Mouse (Mus musculus): ENCODE measurements around the gene Hyal3. TPM values are rescaled to one million over a fixed set of nuclear protein-coding genes. Genes with fewer than 3 reads are reported as not detected.

Gene Hyal3
- polyA plus RNA-seq, 1 experiment from 2014 or later, result 2.8 TPM

- H3K4me1 ChIP-seq, result peaks cover 45% of the 10 kb centered on the region
- H3K9ac ChIP-seq, result peak overlapping the region; percentile 76
- peak overlapping the region; percentile 69 for H3K4me3 ChIP-seq
- H3K9me3 ChIP-seq, result no peaks in the 10 kb centered on the region
- H3K36me3 ChIP-seq, result peaks cover 46% of the 10 kb centered on the region
- no peak overlapping the region for H3K27ac ChIP-seq
- H3K4me2 ChIP-seq, result peak overlapping the region; percentile 79
- WGBS, result 48% methylated on average over 8 of the region's 8 CpGs
- H3K27me3 ChIP-seq, result no peaks in the 10 kb centered on the region
- ATAC-seq (ENCODE audit: insufficient number of reproducible peaks, insufficient read depth, low FRiP score, low TSS enrichment, low read depth), result no peak
Observed at GRCm38 (mm10) chr9:107542721-107543120, 37.9 kb upstream of the Hyal3 start.

GRCm38 (mm10) chr9:107543299-107543698 lies 37.3 kb upstream of the Hyal3 start:
- Histone ChIP-seq H3K27me3 (no peaks in the 10 kb centered on the region), H3K9ac (no peak overlapping the region), H3K36me3 (peaks cover 40% of the 10 kb centered on the region), H3K4me2 (peak overlapping the region; percentile 79), H3K27ac (no peak overlapping the region), H3K4me1 (peaks cover 46% of the 10 kb centered on the region), H3K9me3 (no peaks in the 10 kb centered on the region), H3K4me3 (0 out of 2 replicates have a peak overlapping the region, but pooled peaks have one; percentile 69)
- no peak for ATAC-seq (ENCODE audit: insufficient number of reproducible peaks, insufficient read depth, low FRiP score, low TSS enrichment, low read depth)
- WGBS, result 86% methylated on average over 11 of the region's 11 CpGs

- no peak overlapping the region for H3K9ac ChIP-seq
- ATAC-seq (ENCODE audit: insufficient number of reproducible peaks, insufficient read depth, low FRiP score, low TSS enrichment, low read depth), result no peak
- H3K4me1 ChIP-seq, result peaks cover 46% of the 10 kb centered on the region
- H3K27me3 ChIP-seq, result no peaks in the 10 kb centered on the region
- peaks cover 31% of the 10 kb centered on the region for H3K36me3 ChIP-seq
- no peak overlapping the region for H3K4me3 ChIP-seq
- 95% methylated on average over 17 of the region's 17 CpGs for WGBS
- H3K27ac ChIP-seq, result no peak overlapping the region
- no peaks in the 10 kb centered on the region for H3K9me3 ChIP-seq
- H3K4me2 ChIP-seq, result no peak overlapping the region
Observed at GRCm38 (mm10) chr9:107544196-107544700, 36.4 kb upstream of the Hyal3 start.

- WGBS, result 92% methylated on average over 12 of the region's 12 CpGs
- Histone ChIP-seq H3K9ac (no peak overlapping the region), H3K4me3 (no peak overlapping the region), H3K27me3 (no peaks in the 10 kb centered on the region), H3K9me3 (no peaks in the 10 kb centered on the region), H3K4me2 (no peak overlapping the region), H3K4me1 (peaks cover 46% of the 10 kb centered on the region), H3K27ac (no peak overlapping the region), H3K36me3 (peaks cover 26% of the 10 kb centered on the region)
- no peak for ATAC-seq (ENCODE audit: insufficient number of reproducible peaks, insufficient read depth, low FRiP score, low TSS enrichment, low read depth)
Observed at GRCm38 (mm10) chr9:107544729-107545128, 35.9 kb upstream of the Hyal3 start.

- H3K27me3 ChIP-seq, result 0 out of 2 replicates have a peak, but pooled peaks cover under 1% of the 10 kb centered on the region
- whole genome bisulfite sequencing, result 84% methylated on average over 10 of the region's 10 CpGs
- H3K27ac ChIP-seq, result no peak overlapping the region
Observed at GRCm38 (mm10) chr9:107545199-107545598, 35.4 kb upstream of the Hyal3 start.

GRCm38 (mm10) chr9:107545602-107546001 lies 35.0 kb upstream of the Hyal3 start:
- H3K4me1 ChIP-seq, result peaks cover 48% of the 10 kb centered on the region
- WGBS, result 9% methylated on average over 3 of the region's 3 CpGs
- ATAC-seq (ENCODE audit: insufficient number of reproducible peaks, insufficient read depth, low FRiP score, low TSS enrichment, low read depth), result no peak

More at GRCm38 (mm10) chr9:107545199-107545598, 35.4 kb upstream of the Hyal3 start:
- no peak for ATAC-seq (ENCODE audit: insufficient number of reproducible peaks, insufficient read depth, low FRiP score, low TSS enrichment, low read depth)
- H3K4me1 ChIP-seq, result peaks cover 46% of the 10 kb centered on the region
- H3K4me2 ChIP-seq, result no peak overlapping the region
- H3K9ac ChIP-seq, result 0 out of 2 replicates have a peak overlapping the region, but pooled peaks have one; percentile 8
- no peak overlapping the region for H3K4me3 ChIP-seq
- peaks cover 21% of the 10 kb centered on the region for H3K36me3 ChIP-seq
- no peaks in the 10 kb centered on the region for H3K9me3 ChIP-seq

GRCm38 (mm10) chr9:107547026-107547425 lies 33.6 kb upstream of the Hyal3 start, which contains the start of gene Zmynd10:
Gene Zmynd10 (plus strand): TSS chr9:107547298.
- Histone ChIP-seq H3K4me1 (peaks cover 53% of the 10 kb centered on the region), H3K36me3 (peaks cover 21% of the 10 kb centered on the region), H3K27ac (peak within 1 kb of the TSS; percentile 69), H3K4me3 (peak within 1 kb of the TSS; percentile 26), H3K27me3 (0 out of 2 replicates have a peak, but pooled peaks cover 7% of the 10 kb centered on the region), H3K9me3 (no peaks in the 10 kb centered on the region), H3K4me2 (peak within 1 kb of the TSS; percentile 56), H3K9ac (peak within 1 kb of the TSS; percentile 54)
- peak; percentile 66 for ATAC-seq (ENCODE audit: insufficient number of reproducible peaks, insufficient read depth, low FRiP score, low TSS enrichment, low read depth)
- 3% methylated on average over 20 of the region's 20 CpGs for WGBS

More at GRCm38 (mm10) chr9:107545602-107546001, 35.0 kb upstream of the Hyal3 start:
- Histone ChIP-seq H3K27ac (no peak overlapping the region), H3K9ac (no peak overlapping the region), H3K4me3 (no peak overlapping the region), H3K27me3 (0 out of 2 replicates have a peak, but pooled peaks cover 5% of the 10 kb centered on the region), H3K36me3 (peaks cover 21% of the 10 kb centered on the region), H3K9me3 (no peaks in the 10 kb centered on the region), H3K4me2 (no peak overlapping the region)

- no peak for ATAC-seq (ENCODE audit: insufficient number of reproducible peaks, insufficient read depth, low FRiP score, low TSS enrichment, low read depth)
- Histone ChIP-seq H3K36me3 (peaks cover 21% of the 10 kb centered on the region), H3K4me3 (no peak overlapping the region), H3K4me2 (peak overlapping the region; percentile 56; the same call in 1 of the 2 replicates), H3K27me3 (0 out of 2 replicates have a peak, but pooled peaks cover 7% of the 10 kb centered on the region), H3K9ac (no peak overlapping the region), H3K4me1 (peaks cover 55% of the 10 kb centered on the region), H3K9me3 (no peaks in the 10 kb centered on the region), H3K27ac (no peak overlapping the region)
- 78% methylated on average over 5 of the region's 5 CpGs for WGBS
Observed at GRCm38 (mm10) chr9:107547957-107548356, 32.7 kb upstream of the Hyal3 start.

GRCm38 (mm10) chr9:107548820-107549219 lies 31.8 kb upstream of the Hyal3 start:
- Histone ChIP-seq H3K4me2 (no peak overlapping the region), H3K36me3 (peaks cover 17% of the 10 kb centered on the region), H3K4me1 (peaks cover 62% of the 10 kb centered on the region), H3K4me3 (no peak overlapping the region), H3K27ac (no peak overlapping the region), H3K27me3 (0 out of 2 replicates have a peak, but pooled peaks cover 7% of the 10 kb centered on the region), H3K9me3 (no peaks in the 10 kb centered on the region), H3K9ac (no peak overlapping the region)
- ATAC-seq (ENCODE audit: insufficient number of reproducible peaks, insufficient read depth, low FRiP score, low TSS enrichment, low read depth), result no peak
- 86% methylated on average over 10 of the region's 10 CpGs for WGBS

GRCm38 (mm10) chr9:107549297-107550074 lies 31.1 kb upstream of the Hyal3 start:
- Histone ChIP-seq H3K27me3 (0 out of 2 replicates have a peak, but pooled peaks cover 7% of the 10 kb centered on the region), H3K4me3 (no peak overlapping the region), H3K9me3 (no peaks in the 10 kb centered on the region), H3K9ac (no peak overlapping the region), H3K4me2 (no peak overlapping the region), H3K27ac (no peak overlapping the region), H3K36me3 (peaks cover 10% of the 10 kb centered on the region), H3K4me1 (peaks cover 63% of the 10 kb centered on the region)
- 74% methylated on average over 20 of the region's 20 CpGs for WGBS
- ATAC-seq (ENCODE audit: insufficient number of reproducible peaks, insufficient read depth, low FRiP score, low TSS enrichment, low read depth), result no peak

GRCm38 (mm10) chr9:107550491-107551116 lies 30.0 kb upstream of the Hyal3 start:
- peak overlapping the region; percentile 73; the same call in 1 of the 2 replicates for H3K27ac ChIP-seq
- H3K27me3 ChIP-seq, result 0 out of 2 replicates have a peak, but pooled peaks cover 7% of the 10 kb centered on the region
- H3K36me3 ChIP-seq, result no peaks in the 10 kb centered on the region
- H3K4me2 ChIP-seq, result peak overlapping the region; percentile 96
- no peak for ATAC-seq (ENCODE audit: insufficient number of reproducible peaks, insufficient read depth, low FRiP score, low TSS enrichment, low read depth)
- peaks cover 62% of the 10 kb centered on the region for H3K4me1 ChIP-seq
- WGBS, result 28% methylated on average over 23 of the region's 23 CpGs
- H3K4me3 ChIP-seq, result peak overlapping the region; percentile 56
- no peaks in the 10 kb centered on the region for H3K9me3 ChIP-seq
- H3K9ac ChIP-seq, result peak overlapping the region; percentile 84
